Comparison of ENCODE assay signal across 9 mouse cellular contexts in the genomic region with DNA sequence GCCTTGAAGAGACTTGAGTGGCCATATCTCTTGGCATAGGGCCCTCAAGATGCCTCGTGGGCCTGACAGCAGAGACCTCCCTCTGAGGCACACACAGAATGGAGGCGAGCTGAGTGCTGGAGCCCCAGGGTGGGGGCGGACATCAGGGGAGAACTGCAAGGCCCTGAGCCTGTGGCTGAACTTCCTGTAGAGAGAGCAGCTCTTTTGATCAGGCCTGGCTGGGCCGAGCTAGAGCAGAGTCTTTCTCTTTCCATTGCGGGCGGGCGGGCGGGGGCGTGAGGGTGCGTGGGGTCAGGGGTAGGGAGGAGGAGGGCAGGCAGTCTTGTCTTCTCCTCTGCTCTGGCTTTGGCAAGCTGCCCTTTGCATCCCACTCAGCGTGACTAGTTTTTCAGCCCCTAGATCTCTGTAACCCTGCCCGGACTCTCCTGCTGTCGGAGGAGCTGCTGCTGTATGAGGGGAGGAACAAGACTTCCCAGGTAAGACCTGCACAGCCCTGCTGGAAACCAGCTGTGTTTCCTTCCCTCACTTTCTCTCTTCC.
DNase-seq lines count a peak whose midpoint lies in the region; ATAC-seq lines count a peak whose summit lies in the region.
"Had no signal": no experiment of that assay in that cellular context is flagged by ENCODE, and none has a peak within 500 bp of the region (broad histone marks: within the 10 kb centered on the region; RNA-seq: fewer than 3 reads in every experiment).

No protein-coding gene starts in this region.

- DNase-seq in kidney, adult 11 months: no peak
- DNase-seq in testis, postnatal 10 days (ENCODE audit: low spot score): peak; percentile 82
- DNase-seq in right cerebral cortex, postnatal 4 days: no peak
- DNase-seq in left cerebral cortex, adult 18-20 months (ENCODE audit: low spot score in 2 of 2): no peak
- DNase-seq in left cerebral cortex, postnatal 14 days (ENCODE audit: low spot score in 2 of 2): no peak

- no peaks in the 10 kb centered on the region for H3K27me3 ChIP-seq in kidney, embryonic 14.5 days (ENCODE audit: control insufficient read depth, insufficient read depth, low read length)
- no peaks in the 10 kb centered on the region for H3K27me3 ChIP-seq in lung, embryonic 16.5 days (ENCODE audit: control insufficient read depth, insufficient read depth, low read depth, low read length)
- H3K27me3 ChIP-seq: Patski had no signal

- no peaks in the 10 kb centered on the region for H3K9me3 ChIP-seq in kidney, embryonic 14.5 days (ENCODE audit: control insufficient read depth, low read length)
- no peaks in the 10 kb centered on the region for H3K9me3 ChIP-seq in lung, embryonic 16.5 days (ENCODE audit: control insufficient read depth, low read length)

- no peak overlapping the region for H3K4me3 ChIP-seq in kidney, embryonic 14.5 days (ENCODE audit: low read length)
- H3K4me3 ChIP-seq in lung, embryonic 16.5 days (ENCODE audit: low read length): no peak overlapping the region

- H3K27ac ChIP-seq in kidney, embryonic 14.5 days (ENCODE audit: low read depth, low read length): peak overlapping the region; percentile 0; the same call in 1 of the 2 replicates
- peak overlapping the region; percentile 27; the same call in 1 of the 2 replicates for H3K27ac ChIP-seq in lung, embryonic 16.5 days (ENCODE audit: low read length)

- no peak overlapping the region for H3K9ac ChIP-seq in kidney, embryonic 14.5 days (ENCODE audit: low read depth, low read length)
- H3K9ac ChIP-seq in lung, embryonic 16.5 days (ENCODE audit: low read length): no peak overlapping the region

- no peak overlapping the region for H3K4me2 ChIP-seq in kidney, embryonic 14.5 days (replicated peaks; ENCODE audit: low read depth, low read length)
- H3K4me2 ChIP-seq in lung, embryonic 16.5 days (ENCODE audit: low read depth, low read length): no peak overlapping the region

- intact Hi-C loops in left cerebral cortex, postnatal 14 days (cut with DNase I): no loop called here

- ATAC-seq in kidney, embryonic 14.5 days (ENCODE audit: low FRiP score, low TSS enrichment): peak; percentile 37
- peak; percentile 43 to 55 for ATAC-seq in hematopoietic stem cell, adult 5-6 weeks (replicated peaks in 1 of 2; ENCODE audit: insufficient read depth in 1 of 2, low FRiP score in 2 of 2, low TSS enrichment in 1 of 2, low read depth in 1 of 2, poor library complexity in 2 of 2, severe bottlenecking in 2 of 2)
- peak; percentile 37 for ATAC-seq in lung, embryonic 16.5 days (ENCODE audit: low read depth)
- ATAC-seq: Patski had no signal

- no peaks in the 10 kb centered on the region for H3K36me3 ChIP-seq in kidney, embryonic 14.5 days (ENCODE audit: control insufficient read depth, insufficient read depth, low read length)
- no peaks in the 10 kb centered on the region for H3K36me3 ChIP-seq in lung, embryonic 16.5 days (ENCODE audit: control insufficient read depth, insufficient read depth, low read length)

- WGBS in kidney, embryonic 14.5 days: 18% methylated on average over 13 of the region's 13 CpGs
- 15% methylated on average over 13 of the region's 13 CpGs for WGBS in lung, embryonic 16.5 days

- peaks cover 16% of the 10 kb centered on the region for H3K4me1 ChIP-seq in kidney, embryonic 14.5 days (ENCODE audit: control insufficient read depth, insufficient read depth, low read length)
- H3K4me1 ChIP-seq in lung, embryonic 16.5 days (replicated peaks; ENCODE audit: control insufficient read depth, insufficient read depth, low read length): peaks cover 18% of the 10 kb centered on the region
